Mouse (Mus musculus): ENCODE measurements around the gene Adtrp.

GRCm38 (mm10) chr13:41787863-41788536 lies 59.5 kb downstream of the Adtrp start:
- TF ChIP-seq CTCF (IDR thresholded peaks at IDR 0.05; ENCODE audit: low read depth) (no peak), EP300 (optimal IDR thresholded peaks at IDR 0.05) (no peak)
